Mouse (Mus musculus) embryonic fibroblast, embryonic 13.5 days (primary cell): ENCODE data around the gene Sbp. TPM values are rescaled to one million over a fixed set of nuclear protein-coding genes. Genes with fewer than 3 reads are reported as not detected.
"Not testable (repeated sequence)": the region's sequence is repeated elsewhere in the genome, so short reads cannot be mapped to it uniquely, and the experiment has no call there.

Source experiments
- H3K27ac ChIP-seq: 2 replicates; pipeline ENCODE4 v1.5.1; 2012; ENCODE audit warnings: low read length, control low read depth, inconsistent platforms; ENCODE audit not compliant: insufficient read depth
- H3K4me1 ChIP-seq: 2 replicates; pipeline ENCODE4 v1.6.1; 2011; ENCODE audit warnings: low read length; ENCODE audit not compliant: control insufficient read depth, insufficient read depth
- H3K4me3 ChIP-seq: 2 replicates; pipeline ENCODE4 v1.5.1; 2011; ENCODE audit warnings: mild to moderate bottlenecking, control low read depth, low read length; ENCODE audit not compliant: insufficient read depth
- CTCF ChIP-seq: IDR thresholded peaks from 2 replicates; pipeline ENCODE4 v1.5.1; 2011; ENCODE audit warnings: mild to moderate bottlenecking, control low read depth, low read length, moderate library complexity, borderline replicate concordance; ENCODE audit not compliant: insufficient read depth
- POLR2A ChIP-seq: IDR thresholded peaks from 2 replicates; pipeline ENCODE4 v1.6.1; 2011; ENCODE audit warnings: low read depth, mild to moderate bottlenecking, control low read depth, low read length, moderate library complexity
- polyA plus RNA-seq: library from polyadenylated mRNA; stranded (reverse); fragments of >200 nt; gene quantifications from 2 replicates; pipeline ENCODE4 v1.2.4, GENCODE M21; 2011; ENCODE audit warnings: low read depth; ENCODE audit not compliant: missing spikeins, insufficient read length

The Sbp gene
- polyA plus RNA-seq: not detected in 2 replicates

- no peak for TF ChIP-seq CTCF
- TF ChIP-seq POLR2A: no peak
- H3K4me1 ChIP-seq: no peaks in the 10 kb centered on the region
- H3K4me3 ChIP-seq: no peak within 1 kb of the TSS
- H3K27ac ChIP-seq: no peak within 1 kb of the TSS
Observed at GRCm38 (mm10) chr17:23941372-23941771, at the start of gene Sbp. Gene Sbp (plus strand): TSS chr17:23941672.

GRCm38 (mm10) chr17:23917158-23917557 lies 24.3 kb upstream of the Sbp start, which contains the start of gene Dcpp3:
Gene Dcpp3 (plus strand): TSS chr17:23917458.
- not testable (repeated sequence) for H3K4me1 ChIP-seq, H3K4me3 ChIP-seq, H3K27ac ChIP-seq

GRCm38 (mm10) chr17:23924531-23925007 lies 16.9 kb upstream of the Sbp start:
- H3K4me3 ChIP-seq: peak overlapping the region; percentile 61
- TF ChIP-seq POLR2A (peak; percentile 78), CTCF (no peak)
- H3K27ac ChIP-seq: peak overlapping the region; percentile 7; the same call in 1 of the 2 replicates
- peaks cover 4% of the 10 kb centered on the region; the same call in 1 of the 2 replicates for H3K4me1 ChIP-seq

GRCm38 (mm10) chr17:23925090-23925493 lies 16.4 kb upstream of the Sbp start:
- Histone ChIP-seq H3K27ac (peak overlapping the region; percentile 56), H3K4me3 (peak overlapping the region; percentile 61), H3K4me1 (peaks cover 4% of the 10 kb centered on the region; the same call in 1 of the 2 replicates)
- TF ChIP-seq POLR2A (peak; percentile 65), CTCF (no peak)

- H3K27ac ChIP-seq: no peak overlapping the region
- no peaks in the 10 kb centered on the region for H3K4me1 ChIP-seq
- H3K4me3 ChIP-seq: no peak overlapping the region
- TF ChIP-seq POLR2A (no peak), CTCF (no peak)
Observed at GRCm38 (mm10) chr17:23931157-23931556, 10.3 kb upstream of the Sbp start.

DNA sequence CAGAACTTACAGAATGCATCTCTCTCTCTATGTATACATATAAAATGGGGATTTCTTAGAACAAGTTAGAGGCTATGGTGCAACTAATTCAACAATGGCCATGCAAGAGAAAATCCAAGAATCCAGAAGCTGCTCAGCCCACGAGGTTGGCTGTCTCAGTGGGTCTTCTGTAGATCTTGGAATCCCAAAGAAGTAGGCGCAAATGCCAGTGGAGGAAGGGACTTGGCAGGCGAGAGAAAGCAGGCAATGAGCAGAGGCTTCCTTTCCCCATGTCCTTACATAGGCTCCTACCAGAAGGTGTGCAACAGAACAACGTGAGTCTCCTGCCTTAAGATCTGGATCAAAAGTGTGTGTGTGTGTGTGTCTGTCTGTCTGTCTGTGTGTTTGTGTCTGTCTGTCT lies 6.0 kb downstream of the Sbp start:
- H3K27ac ChIP-seq, H3K4me3 ChIP-seq, H3K4me1 ChIP-seq: not testable (repeated sequence)

GRCm38 (mm10) chr17:23949068-23949467 lies 7.6 kb downstream of the Sbp start:
- no peak for TF ChIP-seq CTCF
- no peak for TF ChIP-seq POLR2A
- Histone ChIP-seq H3K27ac (no peak overlapping the region), H3K4me3 (no peak overlapping the region), H3K4me1 (no peaks in the 10 kb centered on the region)

DNA sequence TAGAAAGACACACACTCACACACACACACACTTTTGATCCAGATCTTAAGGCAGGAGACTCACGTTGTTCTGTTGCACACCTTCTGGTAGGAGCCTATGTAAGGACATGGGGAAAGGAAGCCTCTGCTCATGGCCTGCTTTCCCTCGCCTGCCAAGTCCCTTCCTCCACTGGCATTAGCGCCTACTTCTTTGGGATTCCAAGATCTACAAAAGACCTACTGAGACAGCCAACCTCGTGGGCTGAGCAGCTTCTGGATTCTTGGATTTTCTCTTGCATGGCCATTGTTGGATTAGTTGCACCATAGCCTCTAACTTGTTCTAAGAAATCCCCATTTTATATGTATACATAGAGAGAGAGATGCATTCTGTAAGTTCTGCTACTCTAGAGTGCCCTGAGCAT lies 9.4 kb downstream of the Sbp start:
- not testable (repeated sequence) for H3K4me1 ChIP-seq, H3K27ac ChIP-seq, H3K4me3 ChIP-seq

DNA sequence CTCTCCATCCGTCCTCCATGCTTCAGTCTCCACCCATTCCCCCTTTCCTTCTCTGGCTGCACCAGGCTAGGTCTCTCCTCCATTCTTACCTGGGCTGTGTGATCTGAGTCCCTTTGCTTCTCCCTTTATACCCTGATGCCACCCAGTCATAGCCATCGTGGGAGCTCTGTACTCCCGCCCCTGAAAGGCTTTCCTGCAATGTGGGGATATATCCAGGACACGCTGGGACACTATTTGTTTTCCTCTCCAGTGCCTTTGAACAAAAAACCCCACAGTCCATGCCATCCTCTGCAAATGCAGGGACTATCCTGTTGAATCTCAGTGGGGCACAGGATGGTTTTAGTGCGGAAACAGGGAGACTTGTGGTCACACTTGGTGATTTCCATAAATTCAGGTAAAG lies 13.7 kb downstream of the Sbp start, which contains the start of gene Sbpl:
Gene Sbpl (minus strand): TSS at position 101 of the 400 bp plus-strand sequence.
- TF ChIP-seq POLR2A (no peak), CTCF (no peak)
- H3K27ac ChIP-seq: no peak within 1 kb of the TSS

GRCm38 (mm10) chr17:23960084-23960738 lies 18.7 kb downstream of the Sbp start:
- TF ChIP-seq POLR2A (no peak), CTCF (peak; percentile 95)
- Histone ChIP-seq H3K27ac (no peak overlapping the region), H3K4me3 (no peak overlapping the region), H3K4me1 (no peaks in the 10 kb centered on the region)

More for the DNA sequence above, 13.7 kb downstream of the Sbp start, which contains the start of gene Sbpl:
- Histone ChIP-seq H3K4me1 (no peaks in the 10 kb centered on the region), H3K4me3 (no peak within 1 kb of the TSS)
